Comparison of ENCODE assay signal across 8 mouse cellular contexts in genomic region chr10:89395823-89396222, GRCm38 (mm10). TPM values are rescaled to one million over a fixed set of nuclear protein-coding genes. Genes with fewer than 3 reads are reported as not detected.
A peak's percentile ranks its signal among the peaks of the same experiment; 100 is the strongest.
DNase-seq lines count a peak whose midpoint lies in the region; ATAC-seq lines count a peak whose summit lies in the region.

No protein-coding gene starts in this region.

- H3K4me1 ChIP-seq in forebrain, embryonic 11.5 days (replicated peaks; ENCODE audit: control insufficient read depth, insufficient read depth, low read length), result no peaks in the 10 kb centered on the region

- peak; percentile 84 for ATAC-seq in forebrain, embryonic 11.5 days (replicated peaks; ENCODE audit: low FRiP score)
- peak; percentile 96 for ATAC-seq in megakaryocyte-erythroid progenitor cell, adult 5-6 weeks (replicated peaks; ENCODE audit: low FRiP score, low TSS enrichment, poor library complexity, severe bottlenecking)

- H3K27me3 ChIP-seq in forebrain, embryonic 11.5 days (ENCODE audit: control insufficient read depth, insufficient read depth, low read length), result no peaks in the 10 kb centered on the region
- H3K27me3 ChIP-seq in splenic B cell, adult 2 months (ENCODE audit: control insufficient read depth, insufficient read depth, low read length, poor library complexity, severe bottlenecking), result no peaks in the 10 kb centered on the region

- intact Hi-C loops in left cerebral cortex, postnatal 14 days (cut with DNase I), result no loop called here

- H3K9ac ChIP-seq in forebrain, embryonic 11.5 days (ENCODE audit: low read length), result no peak overlapping the region

- no peaks in the 10 kb centered on the region for H3K9me3 ChIP-seq in forebrain, embryonic 11.5 days (ENCODE audit: control insufficient read depth, low read length)

- H3K4me2 ChIP-seq in forebrain, embryonic 11.5 days (ENCODE audit: low read depth, low read length, severe bottlenecking), result peak overlapping the region; percentile 27; the same call in 1 of the 2 replicates

- H3K36me3 ChIP-seq in forebrain, embryonic 11.5 days (ENCODE audit: control insufficient read depth, insufficient read depth, low read length), result no peaks in the 10 kb centered on the region
- no peaks in the 10 kb centered on the region for H3K36me3 ChIP-seq in splenic B cell, adult 2 months (ENCODE audit: control insufficient read depth, insufficient read depth, low read length, poor library complexity, severe bottlenecking)

- H3K27ac ChIP-seq in forebrain, embryonic 11.5 days (ENCODE audit: low read depth, low read length), result no peak overlapping the region

- peak; percentile 39 for DNase-seq in kidney, adult 18-20 months
- DNase-seq in kidney, adult 11 months, result no peak
- peak; percentile 39 for DNase-seq in c-Kit-positive CD71-negative TER-119-negative erythroid progenitor cells, embryonic 14.5 days (ENCODE audit: low read depth)
- peak; percentile 81 for DNase-seq in forebrain, embryonic 11.5 days (ENCODE audit: low spot score)
- peak; percentile 63 for DNase-seq in heart, postnatal 4 days
- DNase-seq in left cerebral cortex, postnatal 14 days (ENCODE audit: low spot score in 2 of 2), result peak; percentile 46 to 68
- peak; percentile 27 for DNase-seq in splenic B cell, adult 2 months (ENCODE audit: low read depth, low spot score)

- H3K4me3 ChIP-seq in forebrain, embryonic 11.5 days (ENCODE audit: low read depth, low read length), result no peak overlapping the region

- WGBS in forebrain, embryonic 11.5 days, result under 1% methylated on average over 7 of the region's 7 CpGs

RNA-seq across cellular contexts. Expression of gene Gas2l3, which starts 47.9 kb away (rescaled TPM):
- 12.5 and 12.8 TPM in 2 replicates for polyA plus RNA-seq in forebrain, embryonic 11.5 days (2014; fragmentation: Nextera tagmentation; extraction: Ambion mirVana)
- total RNA-seq in heart, postnatal 4 days (2021), result 10 to 100 TPM; 36.7 to 36.8 TPM
- 1 to 10 TPM; 1.8 to 2.6 TPM for total RNA-seq in left cerebral cortex, postnatal 14 days (2021)
- total RNA-seq in megakaryocyte-erythroid progenitor cell, adult 5-6 weeks (2014; fragmentation: Nextera tagmentation), result 5.3 and 8.5 TPM in 2 replicates
- 4.9 and 12.9 TPM in 2 replicates for total RNA-seq in megakaryocyte-erythroid progenitor cell, adult 5-6 weeks (2017)

RNA-seq across cellular contexts. Expression of gene Ano4, which starts 51.3 kb away (rescaled TPM):
- polyA plus RNA-seq in forebrain, embryonic 11.5 days (2014; fragmentation: Nextera tagmentation; extraction: Ambion mirVana), result 0.87 and 1.1 TPM in 2 replicates
- total RNA-seq in heart, postnatal 4 days (2021), result 1 to 10 TPM; 6.9 to 7.5 TPM
- 10 to 100 TPM; 18.7 to 23.1 TPM for total RNA-seq in left cerebral cortex, postnatal 14 days (2021)
- not detected in 2 replicates for total RNA-seq in megakaryocyte-erythroid progenitor cell, adult 5-6 weeks (2014; fragmentation: Nextera tagmentation)
- not detected in 2 replicates for total RNA-seq in megakaryocyte-erythroid progenitor cell, adult 5-6 weeks (2017)

Comparison
In these comparisons a context has a peak if more than half of its experiments do, and no peak if none do; other contexts are left out.
1. RNA of gene Ano4, which starts 51.3 kb away (total RNA-seq): 18.7 to 23.1 TPM in left cerebral cortex, postnatal 14 days and 6.9 to 7.5 TPM in heart, postnatal 4 days; not detected in megakaryocyte-erythroid progenitor cell, adult 5-6 weeks; every median in the first group is over 4 times any median in the second.